Mouse (Mus musculus) left cerebral cortex, postnatal 36 days (tissue): Measurements from ENCODE around the gene Ddx4. TPM values are rescaled to one million over a fixed set of nuclear protein-coding genes. Genes with fewer than 3 reads are reported as not detected.

Experiments used
- DNase-seq, 2 experiments: peaks; one replicate each; pipeline ENCODE4 v3.0.0; 2021 to 2022; ENCODE audit warnings: low spot score in 2 of 2, mixed read lengths in 1 of 2
- intact Hi-C: fragments of 180-260 bp; cut with DNase I; formaldehyde crosslinking; loops from one replicate; pipeline ENCODE4 v1.15.1; 2025
- total RNA-seq, 2 experiments: library from RNA; stranded (reverse); gene quantifications; 2 replicates each; pipeline ENCODE4 v1.2.3; 2021

Gene Ddx4
- total RNA-seq, 2 experiments from 2014 or later: 1.4 to 1.6 TPM

- DNase-seq: no peak
- intact Hi-C loops: no loop called here
These were observed 78.5 kb downstream of the Ddx4 start for GRCm38 (mm10) chr13:112573800-112574199.

GRCm38 (mm10) chr13:112570768-112571167 lies 81.5 kb downstream of the Ddx4 start:
- intact Hi-C loops: no loop called here
- DNase-seq: no peak

- intact Hi-C loops: no loop called here
- no peak for DNase-seq
These were observed 82.7 kb downstream of the Ddx4 start for GRCm38 (mm10) chr13:112569606-112570005.

GRCm38 (mm10) chr13:112560554-112561138 lies 91.6 kb downstream of the Ddx4 start:
- intact Hi-C loops: no loop called here
- DNase-seq: peak; percentile 5 to 30

GRCm38 (mm10) chr13:112556501-112556900 lies 95.8 kb downstream of the Ddx4 start:
- intact Hi-C loops: no loop called here

GRCm38 (mm10) chr13:112553304-112553703 lies 99.0 kb downstream of the Ddx4 start:
- no peak for DNase-seq
- intact Hi-C loops: no loop called here

More at GRCm38 (mm10) chr13:112556501-112556900, 95.8 kb downstream of the Ddx4 start:
- DNase-seq: no peak

DNA sequence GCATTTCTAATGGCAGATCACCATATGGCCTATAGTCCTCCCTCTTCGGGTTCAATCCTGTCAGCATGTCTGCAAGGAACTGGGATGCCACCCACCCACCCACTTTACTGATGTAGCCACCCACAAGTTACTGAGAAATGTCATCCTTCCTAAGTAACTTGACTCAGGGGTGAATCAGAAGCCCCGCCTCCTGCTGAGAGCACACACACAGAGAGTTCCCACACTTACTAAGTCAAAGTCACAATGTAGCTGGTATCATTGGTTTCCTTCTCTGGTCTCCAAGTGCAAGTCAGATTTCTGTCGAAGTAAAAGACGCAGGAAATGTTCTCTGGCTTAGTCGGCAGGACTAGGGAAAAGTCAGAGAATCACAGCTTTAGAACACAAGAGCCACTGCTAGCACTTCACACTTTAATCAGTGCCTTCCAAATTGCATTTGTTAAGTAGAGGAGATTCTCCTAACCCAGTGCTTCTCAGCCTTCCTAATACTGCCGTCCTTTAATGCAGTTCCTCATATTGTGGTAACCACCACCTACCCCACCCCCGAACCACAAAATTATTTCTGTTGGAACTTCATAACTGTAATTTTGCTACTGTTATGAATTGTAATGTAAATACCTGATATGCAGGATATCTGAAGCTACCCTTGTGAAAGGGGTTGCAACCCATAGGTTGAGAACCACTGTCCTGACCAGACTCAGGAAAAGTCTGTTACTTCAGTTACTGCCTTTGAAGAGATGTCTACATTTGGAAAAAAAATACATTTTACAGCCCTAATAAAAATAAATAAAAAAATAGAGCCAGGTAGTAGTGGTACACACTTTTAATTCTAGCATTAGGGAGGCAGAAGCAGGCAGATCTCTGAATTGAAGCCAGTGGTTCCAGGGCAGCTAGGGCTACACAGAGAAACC lies 100.4 kb downstream of the Ddx4 start:
- intact Hi-C loops: no loop called here
- DNase-seq: no peak

Other genes with a start within 250 kb of the Ddx4 start
- 10 to 100 TPM; 76.3 to 79.5 TPM for gene Il6st, start 188.4 kb downstream of the Ddx4 start, total RNA-seq
- under 1 TPM in 1 of 2 experiments, not detected in 1; 0.75 TPM for gene Il31ra, start 58.1 kb downstream of the Ddx4 start, total RNA-seq
- gene Slc38a9, start 8.3 kb upstream of the Ddx4 start, total RNA-seq: 10 to 100 TPM; 18.3 to 28.3 TPM
- gene Plpp1, start 148.3 kb upstream of the Ddx4 start, total RNA-seq: 10 to 100 TPM; 24.6 to 30.9 TPM